Mouse (Mus musculus) hindbrain, embryonic 10.5 days (tissue): ENCODE results near the gene Dyrk3. TPM values are rescaled to one million over a fixed set of nuclear protein-coding genes. Genes with fewer than 3 reads are reported as not detected.

Experiments
- DNase-seq: peaks from one replicate; pipeline ENCODE4 v3.0.0-alpha.2; 2017; ENCODE audit warnings: low spot score
- H3K27ac ChIP-seq: fragments of 300-500 bp; sonication (generic); 2 replicates; pipeline ENCODE4 v1.5.1; 2016; ENCODE audit warnings: mild to moderate bottlenecking, moderate library complexity
- H3K27me3 ChIP-seq: fragments of 300-500 bp; sonication (generic); 2 replicates; pipeline ENCODE4 v1.6.1; 2016; ENCODE audit warnings: mild to moderate bottlenecking; ENCODE audit not compliant: poor library complexity, insufficient read depth, severe bottlenecking
- H3K36me3 ChIP-seq: fragments of 300-500 bp; sonication (generic); 2 replicates; pipeline ENCODE4 v1.6.1; 2016; ENCODE audit warnings: mild to moderate bottlenecking, moderate library complexity
- H3K4me1 ChIP-seq: fragments of 300-500 bp; sonication (generic); replicated peaks from 2 replicates; pipeline ENCODE4 v1.6.1; 2016; ENCODE audit warnings: mild to moderate bottlenecking
- H3K4me3 ChIP-seq: fragments of 300-500 bp; sonication (generic); 2 replicates; pipeline ENCODE4 v1.5.1; 2016; ENCODE audit warnings: mild to moderate bottlenecking, moderate library complexity
- H3K9me3 ChIP-seq: fragments of 300-500 bp; sonication (generic); 2 replicates; pipeline ENCODE4 v1.6.1; 2016; ENCODE audit warnings: mild to moderate bottlenecking, moderate library complexity
- WGBS: fragments of 180-500 bp; shearing (Covaris S2); methylation state at CpG from one replicate; pipeline ENCODE4 v1.1.7; 2016; 5-methylcytosine and 5-hydroxymethylcytosine counted together
- polyA plus RNA-seq: library from polyadenylated mRNA; unstranded; fragments of >200 nt; fragmentation: Nextera tagmentation; extraction: Ambion mirVana; gene quantifications from 2 replicates; pipeline ENCODE4 v1.2.1, GENCODE M21; 2016

Gene Dyrk3
- polyA plus RNA-seq, 1 experiment from 2014 or later, result 11.2 TPM

DNA sequence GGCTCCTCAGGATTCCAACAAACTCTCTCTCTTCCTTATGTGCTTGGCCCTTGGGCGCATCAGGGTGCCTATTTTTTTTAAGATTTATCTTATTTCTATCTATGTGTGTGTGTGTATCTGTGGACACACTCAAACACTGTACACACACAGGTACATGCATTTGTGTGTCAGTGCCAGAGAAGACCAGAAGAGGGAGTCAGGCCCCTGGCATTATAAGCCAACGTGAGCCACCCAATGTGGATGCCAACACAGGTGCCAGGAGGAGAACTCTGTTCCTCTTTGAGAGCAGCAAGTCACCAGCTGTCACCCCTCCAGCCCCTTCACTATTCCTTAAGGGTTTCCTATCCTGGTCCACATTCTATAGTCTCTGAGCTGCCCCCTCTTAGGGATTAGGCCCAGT lies 19.1 kb downstream of the Dyrk3 start:
- WGBS, result 76% methylated on average over 2 of the region's 2 CpGs
- no peaks in the 10 kb centered on the region for H3K27me3 ChIP-seq
- no peaks in the 10 kb centered on the region for H3K36me3 ChIP-seq
- H3K4me1 ChIP-seq, result peaks cover 21% of the 10 kb centered on the region
- H3K9me3 ChIP-seq, result no peaks in the 10 kb centered on the region
- no peak overlapping the region for H3K4me3 ChIP-seq
- DNase-seq, result no peak
- no peak overlapping the region for H3K27ac ChIP-seq

DNA sequence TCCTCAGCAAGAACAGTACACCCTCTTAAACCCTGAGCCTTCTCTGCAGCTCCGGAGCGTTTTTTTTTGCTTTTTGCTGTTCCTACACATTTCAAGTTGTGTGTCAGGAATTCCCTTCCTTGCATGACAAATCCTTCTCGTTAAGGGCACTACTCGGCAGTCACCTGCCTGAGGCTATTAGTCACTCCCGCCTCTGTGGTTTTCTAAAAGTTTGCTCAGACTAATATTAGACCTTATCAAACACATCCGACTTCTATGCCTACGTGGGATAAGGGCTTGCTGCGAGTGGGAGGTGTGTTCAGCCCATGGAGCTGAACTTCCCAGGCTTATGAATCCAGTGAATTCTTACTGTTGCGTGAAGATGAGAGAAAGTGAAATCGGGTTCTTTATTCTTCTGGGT lies 19.6 kb downstream of the Dyrk3 start:
- no peak for DNase-seq
- H3K4me3 ChIP-seq, result no peak overlapping the region
- peaks cover 21% of the 10 kb centered on the region for H3K4me1 ChIP-seq
- no peaks in the 10 kb centered on the region for H3K36me3 ChIP-seq
- no peak overlapping the region for H3K27ac ChIP-seq
- WGBS, result 81% methylated on average over 10 of the region's 10 CpGs
- no peaks in the 10 kb centered on the region for H3K27me3 ChIP-seq
- H3K9me3 ChIP-seq, result no peaks in the 10 kb centered on the region

DNA sequence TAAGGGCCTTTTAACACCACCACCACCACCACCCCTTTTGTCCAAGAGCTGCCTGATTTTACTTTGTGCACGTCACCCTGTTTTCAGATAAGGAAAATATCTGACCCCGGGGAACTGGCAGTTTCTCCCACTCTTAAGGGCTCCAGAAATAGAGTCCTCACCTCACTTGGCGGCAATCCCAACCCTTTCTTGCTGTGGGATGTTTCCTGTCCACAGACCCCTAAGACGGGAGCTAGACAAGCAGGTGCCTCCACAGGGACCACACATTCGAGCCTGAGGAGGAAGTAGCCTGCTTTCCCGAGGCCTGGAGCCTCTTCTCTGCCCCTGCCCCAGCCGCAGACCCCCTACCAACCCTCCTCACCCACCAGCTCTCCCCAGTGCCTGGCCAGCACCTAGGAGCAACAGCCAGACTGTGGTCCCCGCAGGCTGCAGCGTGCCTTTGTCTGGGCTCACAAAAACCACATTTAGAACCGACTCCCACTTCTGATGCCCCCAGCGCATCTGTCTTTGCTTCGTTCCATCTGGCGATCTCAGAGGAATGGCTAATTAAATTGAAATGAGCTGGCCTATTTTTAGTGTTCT lies 21.6 kb downstream of the Dyrk3 start:
- no peaks in the 10 kb centered on the region for H3K9me3 ChIP-seq
- no peaks in the 10 kb centered on the region for H3K27me3 ChIP-seq
- H3K36me3 ChIP-seq, result no peaks in the 10 kb centered on the region
- peak overlapping the region; percentile 79 for H3K27ac ChIP-seq
- WGBS, result 62% methylated on average over 13 of the region's 13 CpGs
- peak; percentile 14 for DNase-seq
- no peak overlapping the region for H3K4me3 ChIP-seq
- peaks cover 21% of the 10 kb centered on the region for H3K4me1 ChIP-seq

DNA sequence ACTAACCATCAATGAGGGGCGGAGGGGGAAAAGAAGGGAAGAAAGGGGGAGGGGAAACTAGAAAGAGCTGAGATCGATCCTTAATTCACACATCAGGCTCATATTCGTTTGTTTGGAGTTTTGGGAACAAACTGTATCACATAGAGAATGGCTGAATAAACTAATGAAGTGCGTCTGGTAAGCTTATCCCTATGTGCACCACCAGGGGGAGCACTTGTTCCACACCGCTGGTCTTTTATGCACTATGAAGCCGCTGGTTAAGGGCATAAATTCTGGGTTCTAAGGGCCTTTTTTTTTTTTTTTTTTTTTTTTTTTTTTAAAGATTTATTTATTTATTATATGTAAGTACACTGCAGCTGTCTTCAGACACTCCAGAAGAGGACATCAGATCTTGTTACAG lies 22.2 kb downstream of the Dyrk3 start:
- Histone ChIP-seq H3K4me3 (no peak overlapping the region), H3K4me1 (peaks cover 21% of the 10 kb centered on the region), H3K27ac (no peak overlapping the region), H3K36me3 (no peaks in the 10 kb centered on the region), H3K9me3 (no peaks in the 10 kb centered on the region), H3K27me3 (no peaks in the 10 kb centered on the region)
- WGBS, result 18% methylated on average over 6 of the region's 6 CpGs
- peak; percentile 65 for DNase-seq

DNA sequence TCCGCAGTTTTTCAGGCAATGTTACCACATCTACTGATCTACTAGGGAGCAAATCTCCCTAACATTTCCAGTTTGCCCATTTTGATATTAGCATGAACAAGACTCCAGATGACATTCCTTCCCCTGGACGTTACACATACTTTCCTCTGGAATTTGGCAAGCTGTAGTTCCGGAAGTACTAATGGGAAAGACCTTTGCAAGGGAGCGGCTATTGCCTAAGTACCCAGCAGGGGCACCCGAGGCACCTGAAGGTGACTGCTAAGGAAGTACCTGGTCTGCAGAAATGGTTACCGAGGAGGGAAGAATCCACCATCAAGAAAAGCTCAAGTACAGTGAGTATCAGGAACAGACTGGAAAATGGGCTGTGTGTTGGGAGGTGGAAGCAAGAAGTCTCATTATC lies 25.6 kb downstream of the Dyrk3 start:
- no peak overlapping the region for H3K4me3 ChIP-seq
- no peaks in the 10 kb centered on the region for H3K9me3 ChIP-seq
- no peak overlapping the region for H3K27ac ChIP-seq
- H3K36me3 ChIP-seq, result no peaks in the 10 kb centered on the region
- H3K27me3 ChIP-seq, result no peaks in the 10 kb centered on the region
- 41% methylated on average over 6 of the region's 6 CpGs for WGBS
- peaks cover 12% of the 10 kb centered on the region; the same call in 1 of the 2 replicates for H3K4me1 ChIP-seq
- no peak for DNase-seq

DNA sequence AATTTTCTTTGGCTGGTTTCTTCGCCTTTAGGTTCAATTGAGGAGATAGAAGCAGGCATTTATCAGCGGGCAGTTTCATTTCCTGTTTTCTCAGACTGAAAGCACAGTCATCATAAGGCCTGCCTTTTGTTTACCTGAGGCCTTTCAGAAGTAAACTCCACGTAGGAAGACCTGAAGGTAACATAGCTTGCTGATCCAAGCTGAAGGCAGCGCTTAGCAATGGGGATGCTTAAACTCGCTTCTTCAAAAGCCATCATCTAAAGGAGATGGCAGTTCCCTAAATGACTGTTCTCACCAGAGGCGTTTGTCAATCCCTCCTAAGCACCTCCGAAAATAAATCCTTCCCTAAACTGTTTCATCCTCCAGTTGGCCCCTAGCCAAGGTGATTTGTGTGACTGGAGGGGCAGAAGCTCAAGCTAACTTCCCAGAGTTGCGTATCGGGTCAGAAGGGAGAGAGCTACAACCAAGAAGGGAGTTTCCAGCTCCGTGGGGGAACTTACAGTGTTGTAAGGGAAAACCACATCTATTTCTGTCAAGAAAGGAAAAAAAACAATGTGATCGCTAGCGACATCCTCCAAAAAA lies 27.5 kb downstream of the Dyrk3 start:
- H3K27me3 ChIP-seq, result no peaks in the 10 kb centered on the region
- no peaks in the 10 kb centered on the region for H3K36me3 ChIP-seq
- no peak overlapping the region for H3K4me3 ChIP-seq
- WGBS, result 83% methylated on average over 12 of the region's 12 CpGs
- no peak for DNase-seq
- no peaks in the 10 kb centered on the region for H3K9me3 ChIP-seq
- no peak overlapping the region for H3K27ac ChIP-seq
- H3K4me1 ChIP-seq, result 0 out of 2 replicates have a peak, but pooled peaks cover 2% of the 10 kb centered on the region

DNA sequence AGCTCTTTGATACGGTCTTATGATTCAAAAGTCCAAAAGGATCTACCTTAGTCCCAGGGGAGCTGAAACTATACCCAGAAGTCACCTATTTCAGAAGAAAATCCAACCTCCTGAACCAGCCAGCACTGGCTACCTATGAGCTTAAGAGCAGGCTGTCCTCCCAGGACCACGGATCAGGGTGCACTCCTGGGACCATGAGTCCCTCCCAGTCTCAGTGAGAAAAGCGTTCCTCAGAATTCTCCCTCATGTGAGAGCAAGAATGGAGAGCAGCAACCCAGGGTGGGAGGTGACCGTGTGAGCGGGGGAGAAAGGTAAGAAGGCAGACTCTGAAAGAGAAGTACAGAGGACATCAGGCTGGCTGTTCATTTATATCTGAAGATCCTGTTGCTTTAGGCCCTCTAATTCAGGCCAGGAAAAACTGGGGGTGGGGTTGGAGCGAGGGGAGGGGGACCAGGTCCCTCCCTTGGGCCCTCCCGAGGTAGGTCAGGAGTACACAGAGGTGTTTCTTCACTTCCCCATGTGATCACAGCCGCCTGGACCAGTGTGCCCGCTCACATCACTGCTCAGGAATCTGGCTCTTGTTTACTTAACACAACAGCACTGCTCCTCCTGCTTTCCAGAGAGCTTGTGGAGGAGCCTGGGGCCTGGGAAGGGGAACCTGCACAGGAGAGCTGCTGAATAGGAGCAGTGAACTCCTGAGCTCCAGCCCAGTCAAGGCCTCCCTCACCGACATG lies 30.4 kb downstream of the Dyrk3 start:
- H3K9me3 ChIP-seq, result no peaks in the 10 kb centered on the region
- H3K4me3 ChIP-seq, result no peak overlapping the region
- no peak overlapping the region for H3K27ac ChIP-seq
- H3K27me3 ChIP-seq, result no peaks in the 10 kb centered on the region
- H3K4me1 ChIP-seq, result no peaks in the 10 kb centered on the region
- DNase-seq, result no peak
- 65% methylated on average over 10 of the region's 10 CpGs for WGBS
- H3K36me3 ChIP-seq, result no peaks in the 10 kb centered on the region

DNA sequence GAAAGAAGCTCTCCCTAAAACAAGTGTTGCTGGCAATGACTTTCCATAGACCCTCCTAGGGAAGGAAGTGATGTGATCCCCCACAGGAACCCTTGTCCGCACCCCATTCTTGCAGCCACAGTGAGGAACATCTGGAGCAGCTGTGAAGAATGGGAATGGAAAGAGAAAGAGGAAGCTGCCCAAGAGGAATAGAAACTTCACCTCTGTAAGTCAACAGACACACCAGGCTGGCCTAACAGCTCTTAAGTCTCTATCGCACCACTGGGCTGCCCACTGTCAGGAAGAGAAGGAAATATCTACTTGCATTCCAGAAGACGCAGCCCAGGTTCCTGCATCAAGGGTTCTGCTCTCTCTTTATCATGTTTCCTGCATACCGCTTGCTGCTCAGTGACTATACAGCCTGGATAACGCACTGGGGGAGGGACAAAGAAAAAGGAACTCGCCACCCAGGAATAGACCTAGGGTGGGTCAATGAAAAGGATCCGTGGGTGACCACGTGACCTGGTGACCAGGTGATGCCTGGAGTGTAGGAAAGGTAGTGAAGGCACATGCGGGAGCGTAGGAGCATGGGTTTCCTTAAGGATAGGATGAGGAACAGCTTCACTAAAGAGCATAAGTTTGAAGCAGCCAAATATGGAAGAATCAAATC lies 34.2 kb downstream of the Dyrk3 start:
- no peaks in the 10 kb centered on the region for H3K4me1 ChIP-seq
- 82% methylated on average over 10 of the region's 10 CpGs for WGBS
- no peaks in the 10 kb centered on the region for H3K36me3 ChIP-seq
- no peak overlapping the region for H3K4me3 ChIP-seq
- H3K27ac ChIP-seq, result no peak overlapping the region
- H3K27me3 ChIP-seq, result peaks cover 14% of the 10 kb centered on the region
- H3K9me3 ChIP-seq, result no peaks in the 10 kb centered on the region
- DNase-seq, result no peak

DNA sequence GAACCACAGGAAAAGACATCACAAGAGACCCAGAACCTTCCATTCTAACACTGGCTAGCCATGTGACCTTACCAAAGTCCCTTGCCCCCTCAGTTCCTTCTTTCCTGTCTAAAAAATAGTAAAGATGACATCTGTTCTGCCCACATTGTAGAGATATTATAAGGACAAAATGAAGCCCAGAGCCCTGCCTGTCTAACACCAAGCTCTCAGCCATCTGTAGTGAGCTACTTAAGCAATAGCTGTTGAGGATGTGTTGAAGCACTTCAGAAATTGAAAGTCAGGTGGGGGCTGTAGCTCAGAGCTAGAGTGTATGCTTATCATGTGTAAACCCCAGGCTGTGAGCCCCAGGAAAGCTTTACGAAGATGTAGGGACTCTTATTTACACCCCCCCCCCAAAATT lies 37.3 kb downstream of the Dyrk3 start:
- Histone ChIP-seq H3K27me3 (peaks cover 16% of the 10 kb centered on the region), H3K36me3 (no peaks in the 10 kb centered on the region), H3K27ac (no peak overlapping the region), H3K4me3 (no peak overlapping the region), H3K9me3 (no peaks in the 10 kb centered on the region), H3K4me1 (peaks cover 17% of the 10 kb centered on the region)
- WGBS, result 78% methylated on average over 1 of the region's 1 CpGs
- DNase-seq, result no peak

DNA sequence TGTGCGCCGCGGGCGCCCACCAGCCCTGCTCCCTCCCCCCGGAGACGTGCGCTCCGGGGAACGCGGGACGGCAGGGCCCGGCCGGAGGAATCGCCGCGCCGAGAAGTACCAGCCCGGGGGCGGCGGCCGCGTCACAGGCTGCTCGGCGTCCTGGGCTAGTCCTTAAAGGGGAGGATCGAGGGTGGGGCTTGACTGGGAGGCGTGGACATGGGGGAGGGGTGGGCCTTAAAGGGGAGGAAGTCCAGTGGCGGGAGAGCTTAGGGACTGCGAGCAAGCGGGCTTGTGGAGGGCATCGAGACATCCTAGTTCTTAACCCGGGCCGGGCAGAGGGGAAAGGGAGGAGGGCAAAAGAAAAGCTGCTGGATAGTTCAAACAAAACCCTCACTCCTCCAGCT lies 40.4 kb downstream of the Dyrk3 start, which contains the start of gene Mapkapk2:
TSS of gene Mapkapk2 (minus strand) at position 127 of the 395 bp plus-strand sequence.
- Histone ChIP-seq H3K4me3 (peak within 1 kb of the TSS; percentile 97), H3K27ac (peak within 1 kb of the TSS; percentile 96), H3K27me3 (peaks cover 16% of the 10 kb centered on the region), H3K36me3 (0 out of 2 replicates have a peak, but pooled peaks cover 5% of the 10 kb centered on the region), H3K4me1 (peaks cover 41% of the 10 kb centered on the region), H3K9me3 (no peaks in the 10 kb centered on the region)
- peak; percentile 95 for DNase-seq
- under 1% methylated on average over 31 of the region's 32 CpGs for WGBS

DNA sequence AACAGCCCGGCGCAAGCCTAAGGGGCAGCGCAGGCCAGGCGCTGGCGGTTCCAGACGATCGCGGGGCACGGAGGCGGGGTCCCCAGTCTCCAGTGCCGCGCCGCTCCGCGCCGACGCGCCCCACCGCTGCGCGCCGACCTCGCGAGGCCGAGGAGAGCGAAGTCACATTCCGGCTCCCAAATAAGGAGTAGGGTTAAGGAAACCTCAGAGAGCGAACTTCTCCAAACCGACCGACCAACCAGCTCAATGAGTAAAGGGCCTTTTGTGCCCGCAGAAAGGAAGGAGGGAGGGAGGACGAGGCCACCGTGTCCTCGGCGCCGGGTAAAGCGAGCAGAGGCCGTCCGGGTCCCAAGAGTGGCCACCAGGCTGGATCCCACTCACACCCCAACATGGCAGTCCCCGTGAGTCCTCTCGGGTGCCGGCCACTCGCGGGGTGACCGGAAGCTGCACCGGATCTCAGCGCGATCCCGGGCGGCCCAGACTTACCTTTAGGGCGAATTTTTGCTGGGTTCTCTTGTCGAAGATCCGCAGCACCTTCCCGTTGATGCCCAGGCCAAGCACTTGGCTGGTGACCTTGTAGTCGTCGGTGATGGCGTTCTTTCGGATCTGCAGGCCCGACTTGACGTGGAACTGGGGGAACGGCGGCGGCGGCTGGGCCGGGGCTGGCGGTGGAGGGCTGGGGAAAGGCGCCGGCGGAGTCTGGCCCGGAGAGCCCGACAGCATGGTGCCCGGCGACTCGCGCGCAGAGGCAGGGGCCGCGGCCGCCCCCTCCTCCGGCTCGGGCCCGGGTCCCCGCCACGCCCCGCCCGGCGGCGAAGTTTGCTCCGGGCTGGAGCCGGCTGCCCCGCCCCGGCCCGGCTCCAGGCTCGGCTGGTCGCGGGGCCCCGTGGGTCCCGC lies 41.1 kb downstream of the Dyrk3 start:
- Histone ChIP-seq H3K27ac (peak overlapping the region; percentile 96), H3K27me3 (peaks cover 16% of the 10 kb centered on the region), H3K36me3 (0 out of 2 replicates have a peak, but pooled peaks cover 5% of the 10 kb centered on the region), H3K9me3 (no peaks in the 10 kb centered on the region), H3K4me3 (peak overlapping the region; percentile 97), H3K4me1 (peaks cover 47% of the 10 kb centered on the region)
- peak; percentile 74 for DNase-seq
- under 1% methylated on average over 93 of the region's 98 CpGs for WGBS

DNA sequence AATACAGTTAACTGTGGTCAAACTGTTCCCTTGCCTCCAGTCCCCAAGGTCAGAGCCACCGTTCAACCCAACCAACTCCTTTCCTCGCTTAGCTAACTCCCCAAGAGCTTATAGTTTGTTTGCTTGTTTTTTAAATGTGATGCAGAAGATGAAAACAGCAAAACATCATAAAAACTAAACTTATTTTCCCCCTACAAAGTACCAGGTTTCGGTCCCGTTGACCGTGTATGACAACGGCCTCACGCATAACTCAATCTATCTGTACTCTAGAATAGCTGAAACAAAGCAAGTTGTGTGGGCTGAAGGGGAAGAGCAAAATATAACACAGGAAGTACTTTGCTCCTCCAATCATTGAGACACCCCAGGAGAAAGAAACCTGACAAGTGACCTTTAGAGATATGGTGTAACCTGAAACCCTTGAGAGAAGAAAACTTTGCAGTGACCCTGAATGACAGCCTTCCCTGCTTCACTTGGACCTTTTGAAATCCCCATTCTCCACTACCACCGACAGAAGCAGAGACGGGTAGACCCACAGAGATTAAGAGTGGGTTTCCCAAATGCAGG lies 41.9 kb downstream of the Dyrk3 start:
- H3K4me1 ChIP-seq, result peaks cover 52% of the 10 kb centered on the region
- H3K27ac ChIP-seq, result peak overlapping the region; percentile 96
- H3K4me3 ChIP-seq, result peak overlapping the region; percentile 97
- H3K9me3 ChIP-seq, result no peaks in the 10 kb centered on the region
- H3K36me3 ChIP-seq, result 0 out of 2 replicates have a peak, but pooled peaks cover 5% of the 10 kb centered on the region
- WGBS, result 33% methylated on average over 9 of the region's 9 CpGs
- H3K27me3 ChIP-seq, result peaks cover 16% of the 10 kb centered on the region
- no peak for DNase-seq
